Mouse (Mus musculus) spleen, adult 2 months (tissue): Measurements from ENCODE around the gene Srsf12.

Experiments used
- CTCF ChIP-seq: fragments of 200-500 bp; IDR thresholded peaks from 2 replicates; pipeline ENCODE4 v1.5.1; 2011; ENCODE audit warnings: mild to moderate bottlenecking, inconsistent platforms; ENCODE audit not compliant: insufficient read depth, insufficient read length, insufficient replicate concordance; ENCODE audit errors: extremely low read depth
- POLR2A ChIP-seq: fragments of 200-500 bp; IDR thresholded peaks from 2 replicates; pipeline ENCODE4 v1.6.1; 2011; ENCODE audit warnings: low read depth, low read length, inconsistent platforms

DNA sequence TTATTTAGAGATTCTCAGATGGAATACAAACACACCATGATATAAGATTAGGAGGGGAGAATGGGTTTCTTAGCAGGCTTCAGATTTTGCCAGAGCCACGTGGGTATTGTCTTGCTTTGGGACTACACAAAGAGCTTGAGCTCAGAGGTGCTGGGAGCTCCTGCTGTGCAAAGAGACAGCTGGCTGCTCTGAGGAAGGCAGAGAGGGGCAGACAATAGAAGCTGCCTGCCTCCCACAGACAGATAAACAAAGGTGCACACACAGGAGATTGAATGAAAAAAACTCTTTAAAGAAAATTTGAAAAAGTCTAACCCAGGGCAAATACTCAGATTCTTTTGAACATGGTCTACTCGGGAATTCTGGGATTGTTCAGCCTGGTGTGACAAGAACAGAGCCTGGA is 10.7 kb upstream of the Srsf12 start:
- TF ChIP-seq CTCF (no peak), POLR2A (no peak)
